Mouse (Mus musculus) heart, postnatal 0 days (tissue): ENCODE measurements around the gene Hddc3.

Experiments
- CTCF ChIP-seq: IDR thresholded peaks from 2 replicates; pipeline ENCODE4 v1.5.1; 2016; ENCODE audit warnings: antibody characterized with exemption, control low read depth, low read depth
- EP300 ChIP-seq: IDR thresholded peaks from 2 replicates; pipeline ENCODE4 v1.6.1; 2016; ENCODE audit warnings: antibody characterized with exemption, low read depth

DNA sequence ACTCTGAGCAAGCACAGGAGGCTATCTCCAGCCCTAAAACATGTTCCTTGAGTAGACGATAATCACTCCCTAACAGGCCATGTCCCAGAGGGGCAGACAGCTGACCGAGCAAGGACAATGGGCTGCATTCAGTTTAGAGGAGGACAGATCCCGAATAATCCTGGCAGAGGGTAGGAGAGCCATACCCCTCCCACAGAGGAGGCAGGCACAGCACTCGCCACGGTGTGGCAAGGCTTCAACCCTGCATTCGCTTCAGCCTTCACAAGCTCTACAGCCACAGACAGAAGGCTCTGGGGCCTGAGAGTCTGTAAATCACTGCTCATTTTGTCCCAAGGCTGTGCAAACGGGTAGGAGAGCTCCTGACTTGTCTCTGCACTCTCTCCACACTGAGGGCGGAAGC lies 14.3 kb downstream of the Hddc3 start:
- no peak for TF ChIP-seq CTCF
- TF ChIP-seq EP300: no peak
